Mouse (Mus musculus): ENCODE results near the gene Olfr281. TPM values are rescaled to one million over a fixed set of nuclear protein-coding genes. Genes with fewer than 3 reads are reported as not detected.

Olfr281 gene
- polyA plus RNA-seq, 1 experiment from 2014 or later: not detected

DNA sequence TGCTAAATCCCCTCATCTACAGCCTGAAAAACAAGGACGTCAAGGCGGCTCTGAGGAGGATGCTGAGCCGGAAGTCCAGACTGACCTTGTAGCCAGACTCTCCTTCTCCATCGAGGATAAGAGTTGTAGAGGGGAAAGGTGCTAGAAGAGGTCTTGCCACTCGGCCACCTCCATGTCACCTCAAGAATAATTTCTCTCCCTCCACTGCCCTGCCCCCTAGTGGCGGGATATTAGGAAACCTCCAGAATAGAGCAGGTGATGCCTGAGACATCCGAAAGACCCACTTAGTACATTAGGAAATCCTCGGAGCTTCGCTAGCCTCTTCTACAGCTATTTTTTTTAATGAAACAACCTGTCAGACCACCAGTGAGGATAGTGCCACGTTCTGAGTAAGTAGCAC, 23.0 kb downstream of the Olfr281 start:
- H3K4me3 ChIP-seq (ENCODE audit: low read depth, low read length): no peak overlapping the region
- DNase-seq (ENCODE audit: low spot score) (peak; percentile 54), ATAC-seq (ENCODE audit: low FRiP score) (no peak)
- no peak overlapping the region for H3K9ac ChIP-seq (ENCODE audit: low read depth, low read length)
- H3K4me1 ChIP-seq (replicated peaks; ENCODE audit: control insufficient read depth, insufficient read depth, low read length): no peaks in the 10 kb centered on the region
- no peak overlapping the region for H3K4me2 ChIP-seq (replicated peaks; ENCODE audit: low read depth, low read length)
- 56% methylated on average over 10 of the region's 10 CpGs for WGBS
- H3K9me3 ChIP-seq (ENCODE audit: control insufficient read depth, low read length): no peaks in the 10 kb centered on the region
- no peaks in the 10 kb centered on the region for H3K36me3 ChIP-seq (ENCODE audit: control insufficient read depth, insufficient read depth, low read length)
- no peak overlapping the region for H3K27ac ChIP-seq (ENCODE audit: low read depth, low read length)
- no peaks in the 10 kb centered on the region for H3K27me3 ChIP-seq (ENCODE audit: control insufficient read depth, insufficient read depth, low read length)

DNA sequence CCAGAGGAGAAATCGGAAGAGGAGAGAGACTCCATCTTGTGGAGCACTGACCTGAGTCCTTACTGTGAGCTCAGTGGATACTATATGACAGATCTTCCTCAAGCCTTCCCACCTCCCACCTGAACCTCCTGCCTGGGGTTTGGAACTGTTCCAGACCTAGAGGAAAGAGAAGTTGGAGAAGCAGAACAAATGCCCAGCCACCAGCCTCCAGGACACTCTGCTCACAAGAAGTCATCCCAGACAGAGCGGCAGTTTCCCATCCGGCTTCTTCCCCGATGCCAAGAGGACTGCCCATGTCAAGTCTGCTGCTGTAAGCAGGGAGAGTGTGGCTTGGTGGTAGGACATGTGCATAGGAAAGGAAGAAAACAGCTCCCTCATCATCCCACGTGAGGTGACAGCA, 23.9 kb downstream of the Olfr281 start:
- DNase-seq (ENCODE audit: low spot score) (no peak), ATAC-seq (ENCODE audit: low FRiP score) (no peak)
- Histone ChIP-seq H3K27ac (ENCODE audit: low read depth, low read length) (no peak overlapping the region), H3K4me1 (replicated peaks; ENCODE audit: control insufficient read depth, insufficient read depth, low read length) (no peaks in the 10 kb centered on the region), H3K4me2 (replicated peaks; ENCODE audit: low read depth, low read length) (no peak overlapping the region), H3K27me3 (ENCODE audit: control insufficient read depth, insufficient read depth, low read length) (no peaks in the 10 kb centered on the region), H3K9ac (ENCODE audit: low read depth, low read length) (no peak overlapping the region), H3K9me3 (ENCODE audit: control insufficient read depth, low read length) (no peaks in the 10 kb centered on the region), H3K36me3 (ENCODE audit: control insufficient read depth, insufficient read depth, low read length) (no peaks in the 10 kb centered on the region), H3K4me3 (ENCODE audit: low read depth, low read length) (no peak overlapping the region)
- 81% methylated on average over 5 of the region's 5 CpGs for WGBS

DNA sequence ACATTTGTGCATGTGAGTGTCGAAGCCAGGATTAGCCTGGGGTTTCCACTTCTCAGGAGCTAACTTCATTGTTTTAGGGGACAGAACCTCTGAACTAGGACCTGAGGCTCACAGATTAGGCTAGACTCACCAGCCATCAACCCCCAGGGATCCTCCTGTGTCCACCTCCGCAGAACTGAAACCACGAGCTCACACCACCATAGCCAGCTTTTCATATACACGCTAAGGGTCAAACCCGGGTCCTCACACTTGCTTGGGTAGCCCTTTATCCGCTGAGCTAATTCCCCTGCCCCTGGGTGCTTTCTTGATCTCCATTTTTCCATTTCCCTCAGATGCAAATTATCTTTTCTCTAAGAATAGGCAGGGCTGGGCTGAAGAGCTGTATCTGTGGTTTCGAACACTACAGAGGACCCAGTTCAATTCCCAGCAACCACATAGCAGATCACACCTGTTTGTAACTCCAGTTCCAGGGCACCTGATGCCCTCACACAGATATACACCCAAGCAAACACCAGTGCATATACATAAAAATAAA, 27.2 kb downstream of the Olfr281 start:
- no peaks in the 10 kb centered on the region for H3K4me1 ChIP-seq (replicated peaks; ENCODE audit: control insufficient read depth, insufficient read depth, low read length)
- WGBS: 73% methylated on average over 7 of the region's 7 CpGs
- H3K4me3 ChIP-seq (ENCODE audit: low read depth, low read length): no peak overlapping the region
- no peaks in the 10 kb centered on the region for H3K27me3 ChIP-seq (ENCODE audit: control insufficient read depth, insufficient read depth, low read length)
- H3K9ac ChIP-seq (ENCODE audit: low read depth, low read length): no peak overlapping the region
- H3K27ac ChIP-seq (ENCODE audit: low read depth, low read length): no peak overlapping the region
- ATAC-seq (ENCODE audit: low FRiP score) (no peak), DNase-seq (ENCODE audit: low spot score) (no peak)
- no peaks in the 10 kb centered on the region for H3K9me3 ChIP-seq (ENCODE audit: control insufficient read depth, low read length)
- H3K36me3 ChIP-seq (ENCODE audit: control insufficient read depth, insufficient read depth, low read length): no peaks in the 10 kb centered on the region
- no peak overlapping the region for H3K4me2 ChIP-seq (replicated peaks; ENCODE audit: low read depth, low read length)

DNA sequence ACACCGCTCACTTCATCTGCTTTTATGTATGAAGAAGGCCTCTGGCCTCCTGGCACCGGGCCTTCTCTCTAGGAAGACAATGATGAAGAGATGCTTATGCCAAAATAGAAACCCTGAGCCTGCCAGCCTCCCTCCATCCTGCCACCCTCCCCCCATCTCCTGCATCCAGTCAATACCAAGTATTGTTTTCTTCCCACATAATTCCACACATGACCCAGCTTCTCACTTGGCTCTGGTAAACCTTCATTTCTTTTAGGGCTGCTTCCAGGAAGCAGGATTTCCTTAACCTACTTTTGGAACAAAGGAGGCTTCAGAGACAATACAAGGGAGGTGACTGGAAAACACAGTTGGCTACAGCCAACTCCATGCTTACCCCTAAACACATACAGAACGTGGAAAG, 30.3 kb downstream of the Olfr281 start, which contains the start of gene Lalba:
Lalba (minus strand) TSS at position 21 of the 400 bp plus-strand sequence.
- Histone ChIP-seq H3K4me2 (replicated peaks; ENCODE audit: low read depth, low read length) (no peak within 1 kb of the TSS), H3K4me1 (replicated peaks; ENCODE audit: control insufficient read depth, insufficient read depth, low read length) (no peaks in the 10 kb centered on the region), H3K27ac (ENCODE audit: low read depth, low read length) (no peak within 1 kb of the TSS), H3K9me3 (ENCODE audit: control insufficient read depth, low read length) (no peaks in the 10 kb centered on the region), H3K27me3 (ENCODE audit: control insufficient read depth, insufficient read depth, low read length) (no peaks in the 10 kb centered on the region), H3K9ac (ENCODE audit: low read depth, low read length) (no peak within 1 kb of the TSS), H3K36me3 (ENCODE audit: control insufficient read depth, insufficient read depth, low read length) (no peaks in the 10 kb centered on the region), H3K4me3 (ENCODE audit: low read depth, low read length) (no peak within 1 kb of the TSS)
- WGBS: 67% methylated on average over 3 of the region's 3 CpGs
- ATAC-seq (ENCODE audit: low FRiP score) (no peak), DNase-seq (ENCODE audit: low spot score) (no peak)

DNA sequence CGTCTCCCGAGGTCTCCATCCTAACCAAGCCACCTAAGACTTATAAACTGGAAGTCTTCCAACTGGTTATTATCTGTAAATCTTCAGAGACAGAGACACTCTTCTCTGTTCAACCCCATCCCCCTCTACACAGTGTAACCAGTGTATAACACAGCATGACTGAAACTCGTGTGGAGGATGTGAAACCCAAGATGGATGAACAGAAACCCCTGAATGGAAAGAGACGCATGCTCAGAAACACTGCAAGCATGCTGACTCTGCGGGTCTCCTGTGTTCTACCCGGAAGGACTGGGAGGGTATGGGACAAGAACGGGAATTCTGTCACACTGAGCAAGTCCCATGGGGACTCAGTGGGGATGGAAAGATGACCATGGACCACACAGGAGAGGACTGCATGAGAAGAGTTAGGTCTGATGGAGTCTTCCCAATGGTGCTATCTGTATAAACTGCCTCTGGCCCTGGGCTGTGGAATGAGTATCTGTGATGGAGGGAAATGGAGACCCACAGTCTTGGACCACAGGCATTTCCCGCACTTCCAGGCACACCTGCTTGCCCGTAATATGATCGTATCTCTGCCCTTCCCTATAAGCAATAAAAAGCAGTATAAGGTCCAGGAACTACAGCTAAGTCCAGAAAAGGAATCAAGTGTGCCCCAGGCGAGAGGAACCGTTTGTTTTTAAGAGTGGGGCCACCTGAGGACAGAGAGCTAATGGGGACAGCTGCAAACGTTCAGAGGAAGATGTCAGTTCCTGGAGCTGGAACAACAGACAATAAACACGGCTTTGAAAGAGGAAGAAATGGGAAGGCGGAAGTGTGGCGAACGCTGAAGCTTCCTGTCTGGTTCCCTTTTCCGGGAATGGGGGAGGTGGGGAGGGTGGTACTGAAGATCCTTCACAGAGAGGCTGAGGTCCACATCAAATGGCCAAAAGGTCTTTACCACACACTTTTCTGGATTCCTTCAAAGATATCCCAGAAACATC, 31.8 kb downstream of the Olfr281 start:
- Histone ChIP-seq H3K4me3 (ENCODE audit: low read depth, low read length) (no peak overlapping the region), H3K4me2 (replicated peaks; ENCODE audit: low read depth, low read length) (no peak overlapping the region), H3K9me3 (ENCODE audit: control insufficient read depth, low read length) (no peaks in the 10 kb centered on the region), H3K4me1 (replicated peaks; ENCODE audit: control insufficient read depth, insufficient read depth, low read length) (no peaks in the 10 kb centered on the region), H3K27me3 (ENCODE audit: control insufficient read depth, insufficient read depth, low read length) (no peaks in the 10 kb centered on the region), H3K36me3 (ENCODE audit: control insufficient read depth, insufficient read depth, low read length) (no peaks in the 10 kb centered on the region), H3K9ac (ENCODE audit: low read depth, low read length) (no peak overlapping the region), H3K27ac (ENCODE audit: low read depth, low read length) (no peak overlapping the region)
- DNase-seq (ENCODE audit: low spot score) (no peak), ATAC-seq (ENCODE audit: low FRiP score) (no peak)
- 75% methylated on average over 18 of the region's 18 CpGs for WGBS

DNA sequence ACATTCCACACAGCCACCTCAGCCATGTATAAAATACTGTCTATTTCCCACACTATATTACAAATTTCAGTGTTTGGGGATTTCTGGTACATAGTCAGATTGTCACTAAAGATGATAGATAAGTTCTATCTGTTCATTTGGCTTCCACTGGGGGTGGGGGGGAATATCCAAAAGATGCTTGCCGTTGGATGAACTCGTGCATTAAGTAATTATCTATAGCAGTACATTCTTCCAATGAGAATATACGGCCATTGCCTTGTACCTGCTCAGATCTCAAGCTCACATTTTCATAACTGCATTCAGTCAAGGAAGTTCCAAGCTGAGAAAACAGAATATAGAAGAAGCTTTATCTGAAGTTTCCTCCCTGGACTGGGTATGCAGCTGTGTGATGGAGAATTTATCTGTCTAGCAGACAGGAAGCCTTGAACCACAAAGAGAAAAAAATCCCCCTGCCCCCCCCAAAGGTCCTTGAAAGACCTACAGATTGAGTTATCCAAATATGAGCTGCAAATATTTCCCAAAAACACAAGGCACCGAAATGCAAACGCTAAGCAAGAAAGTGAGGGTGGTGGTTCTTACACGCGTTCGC, 34.1 kb downstream of the Olfr281 start:
- 94% methylated on average over 8 of the region's 8 CpGs for WGBS
- ATAC-seq (ENCODE audit: low FRiP score) (no peak), DNase-seq (ENCODE audit: low spot score) (no peak)
- H3K9me3 ChIP-seq (ENCODE audit: control insufficient read depth, low read length): no peaks in the 10 kb centered on the region
- no peaks in the 10 kb centered on the region for H3K27me3 ChIP-seq (ENCODE audit: control insufficient read depth, insufficient read depth, low read length)
- H3K27ac ChIP-seq (ENCODE audit: low read depth, low read length): no peak overlapping the region
- no peaks in the 10 kb centered on the region for H3K36me3 ChIP-seq (ENCODE audit: control insufficient read depth, insufficient read depth, low read length)
- no peak overlapping the region for H3K4me3 ChIP-seq (ENCODE audit: low read depth, low read length)
- no peak overlapping the region for H3K9ac ChIP-seq (ENCODE audit: low read depth, low read length)
- no peaks in the 10 kb centered on the region for H3K4me1 ChIP-seq (replicated peaks; ENCODE audit: control insufficient read depth, insufficient read depth, low read length)
- H3K4me2 ChIP-seq (replicated peaks; ENCODE audit: low read depth, low read length): no peak overlapping the region

DNA sequence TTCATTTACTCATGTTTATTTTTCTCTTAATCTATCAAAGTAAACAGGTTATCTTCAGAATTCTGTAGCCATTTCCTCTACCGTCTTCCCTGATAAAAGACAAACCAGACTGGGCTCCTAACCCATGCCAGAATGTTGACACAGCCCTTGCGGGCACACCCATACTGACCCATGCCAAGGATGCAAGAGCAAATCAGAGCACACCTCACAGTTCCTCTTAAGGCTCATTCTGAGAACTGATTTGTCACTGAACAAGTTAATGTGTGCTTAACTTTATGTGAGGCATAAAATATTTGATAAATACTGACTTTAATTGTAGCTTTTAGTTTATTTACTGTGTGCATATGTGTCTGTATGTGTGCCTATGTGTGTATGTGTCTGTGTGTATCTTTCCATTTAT, 38.9 kb downstream of the Olfr281 start:
- ATAC-seq (ENCODE audit: low FRiP score) (no peak), DNase-seq (ENCODE audit: low spot score) (no peak)
- H3K36me3 ChIP-seq (ENCODE audit: control insufficient read depth, insufficient read depth, low read length): no peaks in the 10 kb centered on the region
- H3K4me2 ChIP-seq (replicated peaks; ENCODE audit: low read depth, low read length): no peak overlapping the region
- 90% methylated on average over 2 of the region's 2 CpGs for WGBS
- no peak overlapping the region for H3K9ac ChIP-seq (ENCODE audit: low read depth, low read length)
- H3K9me3 ChIP-seq (ENCODE audit: control insufficient read depth, low read length): no peaks in the 10 kb centered on the region
- H3K4me1 ChIP-seq (replicated peaks; ENCODE audit: control insufficient read depth, insufficient read depth, low read length): no peaks in the 10 kb centered on the region
- H3K4me3 ChIP-seq (ENCODE audit: low read depth, low read length): no peak overlapping the region
- no peaks in the 10 kb centered on the region for H3K27me3 ChIP-seq (ENCODE audit: control insufficient read depth, insufficient read depth, low read length)
- no peak overlapping the region for H3K27ac ChIP-seq (ENCODE audit: low read depth, low read length)

DNA sequence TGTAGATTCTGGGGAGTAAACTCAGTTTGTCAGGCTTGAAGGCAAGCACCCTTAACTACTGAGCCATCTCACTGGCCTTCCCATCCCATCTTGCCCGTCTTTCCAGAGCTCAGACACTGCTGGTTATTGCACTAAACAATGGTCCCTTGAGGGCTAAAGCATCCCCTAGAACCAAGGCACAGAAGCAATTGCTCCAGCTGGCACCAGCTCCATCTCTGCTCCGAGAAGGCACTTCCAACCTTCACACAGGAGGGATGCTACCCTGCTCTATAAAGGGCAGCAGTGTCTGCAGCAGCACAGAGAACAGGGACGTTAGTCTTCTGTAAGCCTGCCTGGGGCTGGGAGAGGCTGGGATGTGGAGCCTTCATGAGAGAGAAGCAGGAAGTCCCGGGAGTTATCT, 39.7 kb downstream of the Olfr281 start, which contains the start of gene Olfr279:
Olfr279 (plus strand) TSS at position 301 of the 400 bp plus-strand sequence.
- Histone ChIP-seq H3K4me2 (replicated peaks; ENCODE audit: low read depth, low read length) (no peak within 1 kb of the TSS), H3K9me3 (ENCODE audit: control insufficient read depth, low read length) (no peaks in the 10 kb centered on the region), H3K4me3 (ENCODE audit: low read depth, low read length) (no peak within 1 kb of the TSS), H3K27me3 (ENCODE audit: control insufficient read depth, insufficient read depth, low read length) (no peaks in the 10 kb centered on the region), H3K36me3 (ENCODE audit: control insufficient read depth, insufficient read depth, low read length) (no peaks in the 10 kb centered on the region), H3K4me1 (replicated peaks; ENCODE audit: control insufficient read depth, insufficient read depth, low read length) (no peaks in the 10 kb centered on the region), H3K9ac (ENCODE audit: low read depth, low read length) (no peak within 1 kb of the TSS), H3K27ac (ENCODE audit: low read depth, low read length) (no peak within 1 kb of the TSS)
- no peak for DNase-seq (ENCODE audit: low spot score)
- whole genome bisulfite sequencing: 69% methylated on average over 4 of the region's 4 CpGs
- ATAC-seq (ENCODE audit: low FRiP score): no peak

Measured in hindbrain, embryonic 11.5 days (tissue).